Mouse (Mus musculus) kidney, embryonic 15.5 days (tissue): ENCODE results near the gene Pum3. TPM values are rescaled to one million over a fixed set of nuclear protein-coding genes. Genes with fewer than 3 reads are reported as not detected.
A peak's percentile ranks its signal among the peaks of the same experiment; 100 is the strongest.
"Not testable (repeated sequence)": the region's sequence is repeated elsewhere in the genome, so short reads cannot be mapped to it uniquely, and the experiment has no call there.

Experiments used
- ATAC-seq: fragments of 200-750 bp; cut with Nextera tagmentation; replicated peaks from 2 replicates; pipeline ENCODE4 v1.8.0; 2017; ENCODE audit warnings: moderate TSS enrichment; ENCODE audit not compliant: low FRiP score
- H3K27ac ChIP-seq: fragments of 300-500 bp; sonication (generic); 2 replicates; pipeline ENCODE4 v1.5.1; 2015; ENCODE audit warnings: mild to moderate bottlenecking, inconsistent platforms
- H3K27me3 ChIP-seq: fragments of 300-500 bp; sonication (generic); 2 replicates; pipeline ENCODE4 v1.6.1; 2015; ENCODE audit warnings: inconsistent platforms
- H3K36me3 ChIP-seq: fragments of 300-500 bp; sonication (generic); 2 replicates; pipeline ENCODE4 v1.6.1; 2015; ENCODE audit warnings: inconsistent platforms
- H3K4me1 ChIP-seq: fragments of 300-500 bp; sonication (generic); 2 replicates; pipeline ENCODE4 v1.6.1; 2015; ENCODE audit warnings: inconsistent platforms
- H3K4me2 ChIP-seq: fragments of 300-500 bp; sonication (generic); 2 replicates; pipeline ENCODE4 v1.6.1; 2015; ENCODE audit warnings: moderate library complexity, mild to moderate bottlenecking, inconsistent platforms
- H3K4me3 ChIP-seq: fragments of 300-500 bp; sonication (generic); replicated peaks from 2 replicates; pipeline ENCODE4 v1.5.1; 2015; ENCODE audit warnings: mild to moderate bottlenecking, inconsistent platforms
- H3K9ac ChIP-seq: fragments of 300-500 bp; sonication (generic); 2 replicates; pipeline ENCODE4 v1.6.1; 2015; ENCODE audit warnings: mild to moderate bottlenecking, inconsistent platforms
- H3K9me3 ChIP-seq: fragments of 300-500 bp; sonication (generic); replicated peaks from 2 replicates; pipeline ENCODE4 v1.6.1; 2016; ENCODE audit warnings: inconsistent platforms
- WGBS: fragments of 180-500 bp; shearing (Covaris S2); methylation state at CpG from one replicate; pipeline ENCODE4 v1.1.7; 2015; ENCODE audit warnings: mixed read lengths; 5-methylcytosine and 5-hydroxymethylcytosine counted together
- polyA plus RNA-seq: library from polyadenylated mRNA; unstranded; fragments of >200 nt; fragmentation: Nextera tagmentation; extraction: Ambion mirVana; gene quantifications from 2 replicates; pipeline ENCODE4 v1.2.1, GENCODE M21; 2015

Pum3 gene
- polyA plus RNA-seq, 1 experiment from 2014 or later, result 89.0 TPM

DNA sequence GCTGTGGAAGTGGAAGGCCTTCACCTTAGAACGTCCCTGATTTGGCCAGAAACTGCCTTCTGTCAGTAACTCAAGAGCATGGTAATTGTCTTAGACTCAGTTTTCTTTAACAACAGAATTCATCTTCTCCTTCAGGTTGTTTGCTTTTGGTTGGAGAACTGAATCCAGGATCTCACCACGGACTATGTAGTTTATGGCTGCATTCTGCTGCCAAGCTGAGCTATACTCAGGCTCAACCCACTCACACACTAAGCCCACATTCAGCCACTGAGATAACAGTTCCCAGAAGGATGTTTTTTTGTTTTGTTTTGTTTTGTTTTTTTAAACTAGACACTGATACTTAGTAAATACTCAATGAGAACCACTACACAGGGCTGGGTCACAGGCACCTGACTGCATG lies 38.3 kb downstream of the Pum3 start:
- ATAC-seq, result no peak
- Histone ChIP-seq H3K9me3 (no peaks in the 10 kb centered on the region), H3K4me1 (no peaks in the 10 kb centered on the region), H3K4me3 (no peak overlapping the region), H3K27ac (no peak overlapping the region), H3K27me3 (no peaks in the 10 kb centered on the region), H3K4me2 (no peak overlapping the region), H3K9ac (no peak overlapping the region), H3K36me3 (peaks cover 93% of the 10 kb centered on the region)
- WGBS, result 91% methylated on average over 2 of the region's 2 CpGs

DNA sequence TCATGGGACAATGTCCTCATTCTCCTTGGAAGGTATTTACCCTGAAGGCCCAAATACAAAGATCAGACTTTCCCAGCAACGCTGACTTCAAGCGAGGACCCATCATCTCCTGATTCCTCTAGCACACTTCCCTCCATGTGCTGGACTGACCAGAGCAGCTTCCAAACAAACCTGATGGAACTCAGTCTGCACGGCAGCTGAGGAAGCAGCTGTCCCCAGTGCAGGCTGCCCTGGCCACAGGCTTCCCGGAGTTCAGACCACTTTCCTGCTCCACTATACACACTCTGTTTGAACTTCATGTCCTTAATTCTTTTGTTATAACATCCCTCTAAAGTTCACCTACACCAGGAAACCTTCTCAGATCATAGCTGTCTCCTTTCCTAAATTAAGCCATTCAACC lies 40.1 kb downstream of the Pum3 start:
- peaks cover 92% of the 10 kb centered on the region for H3K36me3 ChIP-seq

DNA sequence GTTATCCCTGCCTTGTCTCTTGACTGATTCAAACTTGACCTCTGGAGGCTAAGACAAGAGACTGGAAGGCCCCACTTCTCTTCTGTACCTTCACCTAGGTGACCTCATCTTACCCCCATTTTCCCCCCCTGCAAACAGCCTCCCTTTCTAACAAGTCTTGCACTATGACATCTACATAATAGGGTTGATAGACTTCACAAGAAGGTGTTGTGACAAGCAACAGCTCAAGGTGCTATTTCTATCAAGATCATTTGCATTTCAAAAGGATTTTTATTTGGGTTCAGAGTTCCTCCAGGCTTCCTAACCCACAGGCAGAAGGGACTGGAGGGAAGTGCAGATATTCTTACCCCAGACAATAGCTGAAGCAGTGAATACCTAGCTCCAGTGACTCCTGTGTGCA lies 44.3 kb downstream of the Pum3 start:
- Histone ChIP-seq H3K9me3 (no peaks in the 10 kb centered on the region), H3K4me1 (no peaks in the 10 kb centered on the region), H3K4me2 (no peak overlapping the region), H3K9ac (no peak overlapping the region), H3K27ac (no peak overlapping the region), H3K36me3 (peaks cover 57% of the 10 kb centered on the region), H3K27me3 (no peaks in the 10 kb centered on the region), H3K4me3 (no peak overlapping the region)
- no peak for ATAC-seq

More for the DNA sequence above, 40.1 kb downstream of the Pum3 start:
- not testable (repeated sequence) for H3K27ac ChIP-seq, ATAC-seq, H3K4me1 ChIP-seq, H3K4me3 ChIP-seq, H3K9me3 ChIP-seq, H3K9ac ChIP-seq, H3K27me3 ChIP-seq, H3K4me2 ChIP-seq
- 97% methylated on average over 4 of the region's 4 CpGs for WGBS

DNA sequence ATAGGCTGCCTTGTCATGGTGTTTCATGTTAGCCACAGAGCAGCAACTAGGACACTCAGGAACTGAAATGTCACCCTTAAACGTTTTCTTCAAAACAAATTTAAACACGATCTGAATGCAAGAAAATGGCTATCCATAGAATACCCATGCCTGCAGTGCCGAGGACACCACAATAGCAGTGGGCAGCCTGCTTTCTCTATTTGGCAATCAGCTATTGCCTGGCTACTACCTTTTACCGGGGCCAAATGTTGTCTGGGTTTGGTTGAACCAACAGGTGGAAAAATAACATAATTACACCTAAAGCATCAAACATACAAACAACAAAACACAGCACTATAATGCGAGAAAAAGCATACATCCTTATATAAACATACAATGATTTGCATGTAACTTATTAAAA lies 46.4 kb downstream of the Pum3 start:
- Histone ChIP-seq H3K27me3 (no peaks in the 10 kb centered on the region), H3K9me3 (no peaks in the 10 kb centered on the region), H3K9ac (no peak overlapping the region), H3K4me2 (no peak overlapping the region), H3K27ac (no peak overlapping the region), H3K36me3 (peaks cover 37% of the 10 kb centered on the region), H3K4me3 (no peak overlapping the region), H3K4me1 (no peaks in the 10 kb centered on the region)
- WGBS, result 89% methylated on average over 5 of the region's 5 CpGs
- no peak for ATAC-seq

DNA sequence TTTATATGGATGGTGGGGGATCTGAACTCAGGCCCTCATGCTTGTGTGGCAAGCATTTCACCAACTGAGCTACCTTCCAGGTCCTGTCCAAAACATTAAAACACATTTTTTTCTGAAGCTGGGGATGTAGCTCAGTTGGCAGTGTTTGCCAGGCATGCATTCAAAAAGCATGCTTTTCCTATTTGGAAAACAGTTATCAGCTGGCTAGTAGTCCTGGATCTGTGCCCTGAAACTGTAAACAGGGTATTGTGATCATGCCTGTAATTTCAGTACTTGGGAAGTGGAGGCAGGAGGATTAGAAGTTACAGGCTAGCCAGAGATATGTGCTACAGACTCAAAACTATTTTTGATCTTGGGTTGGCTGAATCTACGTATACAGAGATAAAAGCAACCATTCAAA lies 47.5 kb downstream of the Pum3 start:
- Histone ChIP-seq H3K36me3 (peaks cover 25% of the 10 kb centered on the region), H3K9ac (no peak overlapping the region), H3K4me2 (no peak overlapping the region), H3K4me3 (no peak overlapping the region), H3K27ac (no peak overlapping the region), H3K27me3 (no peaks in the 10 kb centered on the region), H3K4me1 (no peaks in the 10 kb centered on the region), H3K9me3 (no peaks in the 10 kb centered on the region)
- WGBS, result 79% methylated on average over 1 of the region's 1 CpGs
- ATAC-seq, result no peak

DNA sequence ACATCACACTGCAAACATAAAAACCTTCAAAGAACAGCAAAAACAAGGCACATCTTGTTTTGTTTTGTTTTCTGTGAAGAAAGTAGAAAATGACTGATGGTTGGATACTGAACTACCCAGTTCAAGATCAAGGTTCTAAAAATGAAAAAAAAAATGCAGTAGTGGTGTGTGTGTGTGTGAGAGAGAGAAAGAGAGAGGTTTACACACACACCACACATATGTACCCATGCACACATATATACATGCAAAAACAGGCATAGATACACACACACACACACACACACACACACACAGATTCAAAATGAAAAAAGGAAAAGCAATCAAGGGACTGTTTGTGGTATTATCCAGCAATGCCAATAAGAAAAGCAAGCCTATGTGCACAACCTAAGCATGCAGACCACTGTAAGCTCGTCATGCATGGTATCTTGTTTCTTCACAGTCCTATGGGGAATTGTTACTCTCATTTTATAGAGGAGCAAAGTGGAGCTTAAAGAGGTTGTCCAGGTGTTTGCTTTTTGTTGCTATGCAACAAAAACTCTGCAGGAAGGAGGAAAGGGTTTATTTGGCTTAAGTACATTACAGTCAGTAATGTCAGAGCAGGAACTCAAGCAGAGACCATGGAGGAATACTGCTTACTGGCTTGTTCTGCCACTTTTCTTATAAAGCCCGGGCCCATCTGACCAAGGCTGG lies 49.8 kb downstream of the Pum3 start:
- Histone ChIP-seq H3K36me3 (peaks cover 4% of the 10 kb centered on the region; the same call in 1 of the 2 replicates), H3K4me3 (no peak overlapping the region), H3K27me3 (no peaks in the 10 kb centered on the region), H3K9ac (no peak overlapping the region), H3K4me2 (no peak overlapping the region), H3K9me3 (no peaks in the 10 kb centered on the region), H3K4me1 (no peaks in the 10 kb centered on the region), H3K27ac (no peak overlapping the region)
- 71% methylated on average over 2 of the region's 2 CpGs for WGBS
- no peak for ATAC-seq

DNA sequence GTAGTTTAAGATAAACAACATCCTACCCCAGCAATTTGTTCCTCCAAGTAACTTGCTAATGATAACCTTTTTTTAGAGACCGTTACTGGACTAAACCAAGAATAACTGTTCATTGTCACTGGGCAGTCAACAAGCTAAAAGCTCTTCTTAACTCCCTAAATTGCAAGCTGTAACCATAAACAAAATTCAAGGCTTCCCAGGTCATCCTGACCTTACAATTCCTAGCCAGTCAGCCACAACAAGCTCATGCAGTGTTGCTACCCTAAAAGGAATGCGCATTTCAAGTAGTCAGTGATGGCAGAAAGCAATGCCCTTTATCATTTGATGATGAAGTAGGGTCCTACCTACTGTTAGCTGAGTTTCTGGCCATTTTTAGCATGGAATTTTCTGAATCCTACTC lies 58.8 kb downstream of the Pum3 start:
- Histone ChIP-seq H3K4me1 (no peaks in the 10 kb centered on the region), H3K4me2 (no peak overlapping the region), H3K36me3 (no peaks in the 10 kb centered on the region), H3K27ac (no peak overlapping the region), H3K9me3 (no peaks in the 10 kb centered on the region), H3K9ac (no peak overlapping the region), H3K4me3 (no peak overlapping the region), H3K27me3 (no peaks in the 10 kb centered on the region)
- 93% methylated on average over 2 of the region's 2 CpGs for WGBS
- no peak for ATAC-seq

DNA sequence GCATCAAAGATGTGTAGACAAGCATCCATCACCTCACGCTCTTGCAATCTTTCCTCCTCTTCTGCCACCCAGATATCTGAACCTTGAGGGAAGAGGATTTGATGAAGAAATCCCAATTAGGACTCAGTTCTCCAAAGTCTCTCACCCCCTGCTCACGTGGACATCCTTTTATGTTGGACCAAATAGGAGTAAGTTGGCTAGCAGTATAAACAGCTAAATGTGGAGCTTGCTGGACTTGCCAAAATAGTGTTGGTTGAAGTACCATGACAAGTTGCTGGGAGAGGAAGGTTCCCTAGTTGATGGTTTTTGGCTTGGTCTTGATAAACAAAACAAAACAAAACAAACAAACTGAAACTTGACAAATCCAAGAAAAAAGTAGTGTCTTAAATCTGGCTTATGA lies 59.5 kb downstream of the Pum3 start:
- H3K4me3 ChIP-seq, result no peak overlapping the region
- no peaks in the 10 kb centered on the region for H3K4me1 ChIP-seq
- no peaks in the 10 kb centered on the region for H3K27me3 ChIP-seq
- H3K4me2 ChIP-seq, result no peak overlapping the region
- H3K36me3 ChIP-seq, result no peaks in the 10 kb centered on the region
- no peak for ATAC-seq
- H3K9ac ChIP-seq, result no peak overlapping the region
- H3K27ac ChIP-seq, result no peak overlapping the region
- no peaks in the 10 kb centered on the region for H3K9me3 ChIP-seq
- WGBS, result 84% methylated on average over 2 of the region's 2 CpGs

DNA sequence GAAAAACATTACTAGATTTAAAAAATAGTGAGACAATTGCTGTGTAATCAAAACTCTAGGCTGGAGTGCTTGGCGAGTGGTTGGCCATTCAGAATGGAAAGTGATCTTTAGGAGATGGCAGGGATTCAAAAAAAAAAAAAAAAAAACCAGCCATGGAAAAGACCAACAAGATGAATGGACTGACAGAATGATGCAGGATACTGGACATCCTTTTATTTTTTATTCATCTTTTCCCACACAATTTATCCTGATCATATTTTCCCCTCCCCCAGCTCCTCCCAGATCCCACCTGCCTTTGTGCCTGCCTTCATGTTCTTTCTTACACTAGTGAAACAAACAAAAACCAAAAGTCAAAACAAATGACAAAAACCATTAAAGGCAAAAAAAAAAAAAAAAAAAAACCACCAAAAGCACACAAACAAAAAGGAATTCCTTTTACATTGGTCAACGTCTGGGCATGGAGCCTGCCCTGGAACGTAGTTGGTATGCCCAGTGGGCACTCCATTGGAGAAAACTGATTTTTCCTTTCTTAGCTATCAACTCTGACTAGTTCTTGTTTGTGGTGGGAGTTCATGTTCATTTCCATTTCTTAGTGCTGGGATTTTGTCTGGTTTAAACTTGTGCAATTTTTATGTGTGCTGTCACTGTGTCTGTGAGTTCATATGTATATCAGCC lies 60.0 kb downstream of the Pum3 start:
- no peak overlapping the region for H3K27ac ChIP-seq
- WGBS, result 81% methylated on average over 3 of the region's 3 CpGs
- H3K4me1 ChIP-seq, result peaks cover 2% of the 10 kb centered on the region
- no peaks in the 10 kb centered on the region for H3K36me3 ChIP-seq
- no peak overlapping the region for H3K4me3 ChIP-seq
- H3K9me3 ChIP-seq, result no peaks in the 10 kb centered on the region
- ATAC-seq, result no peak
- H3K4me2 ChIP-seq, result no peak overlapping the region
- no peak overlapping the region for H3K9ac ChIP-seq
- no peaks in the 10 kb centered on the region for H3K27me3 ChIP-seq

DNA sequence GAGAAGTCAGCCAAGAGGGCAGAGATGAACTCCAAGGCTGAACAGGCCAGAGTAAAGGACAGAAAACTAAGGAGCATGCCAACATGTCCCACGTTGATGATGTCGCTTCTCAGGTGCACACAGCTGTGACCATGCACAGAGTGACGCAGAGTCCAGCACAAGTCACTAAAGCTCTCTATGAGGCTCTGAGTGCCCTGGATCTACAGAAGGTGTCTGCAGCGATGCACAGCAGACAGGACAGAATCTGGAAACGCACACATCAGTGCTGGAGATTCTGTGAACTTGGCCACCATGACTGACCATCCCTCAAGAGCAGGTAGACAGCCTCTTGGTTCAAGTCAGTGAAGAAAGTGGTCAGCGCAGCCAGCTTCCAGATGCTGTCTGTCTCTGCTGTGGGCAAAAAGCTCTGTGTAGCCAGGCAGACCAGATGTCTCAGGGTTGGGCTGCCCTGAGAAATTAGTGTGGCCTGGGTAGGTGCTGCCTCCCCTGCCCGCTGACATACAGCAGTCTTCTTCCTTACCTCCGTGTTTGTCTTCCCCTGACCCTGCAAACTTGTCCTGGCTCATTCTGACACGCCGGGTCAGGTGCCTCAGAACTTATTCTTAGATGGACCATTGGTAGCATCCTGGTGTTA lies 63.4 kb downstream of the Pum3 start:
- Histone ChIP-seq H3K36me3 (no peaks in the 10 kb centered on the region), H3K9me3 (no peaks in the 10 kb centered on the region), H3K9ac (no peak overlapping the region), H3K4me3 (no peak overlapping the region), H3K4me2 (no peak overlapping the region), H3K4me1 (peaks cover 7% of the 10 kb centered on the region), H3K27ac (no peak overlapping the region), H3K27me3 (no peaks in the 10 kb centered on the region)
- 86% methylated on average over 10 of the region's 10 CpGs for WGBS
- ATAC-seq, result no peak

DNA sequence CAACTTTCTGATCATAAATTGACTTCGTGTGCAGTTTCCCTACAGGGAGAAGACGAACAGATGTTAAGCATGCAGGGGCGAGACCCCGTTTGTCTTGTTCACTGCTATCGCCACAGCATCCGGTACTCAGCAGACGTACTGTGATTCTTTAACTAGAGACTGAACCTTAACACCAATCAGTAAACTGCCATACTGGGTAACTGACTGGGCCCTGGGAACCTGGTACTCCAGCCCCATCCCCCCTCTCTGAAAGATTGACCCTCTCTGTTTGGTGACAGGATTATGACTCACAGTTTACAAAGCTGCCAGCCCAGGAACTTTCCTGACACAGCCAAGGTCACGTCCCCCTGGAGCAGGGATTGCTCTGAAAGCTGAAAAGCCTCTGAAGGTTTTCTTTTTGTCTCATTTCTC lies 65.1 kb downstream of the Pum3 start:
- 4% methylated on average over 8 of the region's 8 CpGs for WGBS
- Histone ChIP-seq H3K4me3 (peak overlapping the region; percentile 30), H3K9ac (0 out of 2 replicates have a peak overlapping the region, but pooled peaks have one; percentile 4), H3K4me2 (peak overlapping the region; percentile 57), H3K27me3 (no peaks in the 10 kb centered on the region), H3K9me3 (no peaks in the 10 kb centered on the region), H3K36me3 (no peaks in the 10 kb centered on the region), H3K27ac (peak overlapping the region; percentile 41; the same call in 1 of the 2 replicates), H3K4me1 (peaks cover 7% of the 10 kb centered on the region)
- ATAC-seq, result peak; percentile 91

DNA sequence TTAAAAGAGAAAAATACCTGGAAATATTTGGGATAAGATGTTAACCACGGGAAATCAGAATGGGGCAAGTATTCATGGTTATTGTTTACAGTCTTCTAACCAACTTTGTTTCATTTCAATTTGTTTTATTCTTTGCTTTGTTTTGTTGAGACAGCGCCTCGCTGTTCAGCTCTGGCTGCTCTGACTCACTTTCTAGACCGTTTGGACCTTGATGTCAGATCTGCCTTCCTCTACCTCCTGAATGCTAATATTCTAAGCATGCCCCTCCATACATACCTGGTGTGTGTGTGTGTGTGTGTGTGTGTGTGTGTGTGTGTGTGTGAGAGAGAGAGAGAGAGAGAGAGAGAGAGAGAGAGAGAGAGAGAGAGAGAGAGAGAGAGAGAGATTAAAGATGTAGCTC lies 65.7 kb downstream of the Pum3 start:
- no peaks in the 10 kb centered on the region for H3K36me3 ChIP-seq
- H3K27me3 ChIP-seq, result no peaks in the 10 kb centered on the region
- H3K4me2 ChIP-seq, result peak overlapping the region; percentile 57
- H3K9ac ChIP-seq, result no peak overlapping the region
- H3K9me3 ChIP-seq, result no peaks in the 10 kb centered on the region
- ATAC-seq, result no peak
- no peak overlapping the region for H3K27ac ChIP-seq
- WGBS, result 49% methylated on average over 4 of the region's 4 CpGs
- peaks cover 7% of the 10 kb centered on the region for H3K4me1 ChIP-seq
- peak overlapping the region; percentile 30 for H3K4me3 ChIP-seq
